In genomic region chr5:77804113-77804512, GRCm38 (mm10) we compare ENCODE assay signal across 9 mouse cellular contexts.
DNase-seq lines count a peak whose midpoint lies in the region; ATAC-seq and TF ChIP-seq lines count a peak whose summit lies in the region.
"Had no signal": no experiment of that assay in that cellular context is flagged by ENCODE, and none has a peak within 500 bp of the region (broad histone marks: within the 10 kb centered on the region; RNA-seq: fewer than 3 reads in every experiment).

No protein-coding gene starts in this region.

- intact Hi-C loops in gastrocnemius, postnatal 14 days (cut with DNase I; ENCODE audit: low total_unique reads) = no loop called here

- H3K4me2 ChIP-seq in lung, embryonic 15.5 days = peak overlapping the region; percentile 38
- no peak overlapping the region for H3K4me2 ChIP-seq in intestine, embryonic 16.5 days (ENCODE audit: low read depth, low read length)
- H3K4me2 ChIP-seq: embryonic facial prominence, embryonic 13.5 days had no signal

- H3K36me3 ChIP-seq in lung, embryonic 15.5 days = no peaks in the 10 kb centered on the region
- H3K36me3 ChIP-seq in intestine, embryonic 16.5 days (ENCODE audit: control insufficient read depth, insufficient read depth, low read length) = no peaks in the 10 kb centered on the region
- H3K36me3 ChIP-seq: embryonic facial prominence, embryonic 13.5 days had no signal

- H3K4me3 ChIP-seq in lung, embryonic 15.5 days = peak overlapping the region; percentile 27
- H3K4me3 ChIP-seq in lung, adult 2 months (replicated peaks; ENCODE audit: extremely low read depth, low read depth, low read length) = no peak overlapping the region
- no peak overlapping the region for H3K4me3 ChIP-seq in intestine, embryonic 16.5 days (ENCODE audit: low read length)
- H3K4me3 ChIP-seq: embryonic facial prominence, embryonic 13.5 days had no signal

- 0 out of 2 replicates have a peak, but pooled peaks have one; percentile 16 for ATAC-seq in frontal cortex, adult (ENCODE audit: low TSS enrichment)
- ATAC-seq in lung, embryonic 15.5 days (ENCODE audit: borderline replicate concordance, extremely low read depth, low FRiP score, low TSS enrichment) = no peak
- peak; percentile 46 for ATAC-seq in intestine, embryonic 16.5 days

- no peaks in the 10 kb centered on the region for H3K9me3 ChIP-seq in lung, embryonic 15.5 days
- H3K9me3 ChIP-seq in intestine, embryonic 16.5 days (ENCODE audit: control insufficient read depth, low read length) = no peaks in the 10 kb centered on the region
- H3K9me3 ChIP-seq: embryonic facial prominence, embryonic 13.5 days had no signal

- TF ChIP-seq POLR2A in lung, adult 2 months (IDR thresholded peaks at IDR 0.05; ENCODE audit: borderline replicate concordance, extremely low read depth, low read depth, low read length) = no peak

- 58% methylated on average over 9 of the region's 9 CpGs for WGBS in lung, embryonic 15.5 days
- WGBS in lung, adult 2 months = 65% methylated on average over 9 of the region's 9 CpGs
- 56% methylated on average over 9 of the region's 9 CpGs for WGBS in intestine, embryonic 16.5 days

- no peak overlapping the region for H3K9ac ChIP-seq in lung, embryonic 15.5 days
- H3K9ac ChIP-seq in intestine, embryonic 16.5 days (ENCODE audit: low read depth, low read length) = no peak overlapping the region
- H3K9ac ChIP-seq: embryonic facial prominence, embryonic 13.5 days had no signal

- TF ChIP-seq CTCF in lung, adult 2 months (IDR thresholded peaks at IDR 0.05; ENCODE audit: insufficient read depth, low read length) = no peak

- H3K27me3 ChIP-seq in lung, embryonic 15.5 days = no peaks in the 10 kb centered on the region
- H3K27me3 ChIP-seq in intestine, embryonic 16.5 days (replicated peaks; ENCODE audit: control insufficient read depth, insufficient read depth, low read length) = no peaks in the 10 kb centered on the region

- DNase-seq in frontal cortex, postnatal 25 days (ENCODE audit: low spot score in 2 of 2) = no peak
- DNase-seq in lung, adult 2 months = no peak
- DNase-seq in retina, embryonic 14.5 days (ENCODE audit: low spot score) = peak; percentile 37
- no peak for DNase-seq in gastrocnemius, postnatal 14 days
- DNase-seq in urinary bladder, postnatal 4 days (ENCODE audit: low spot score in 2 of 2) = no peak

- H3K27ac ChIP-seq in lung, embryonic 15.5 days = no peak overlapping the region
- no peak overlapping the region for H3K27ac ChIP-seq in intestine, embryonic 16.5 days (ENCODE audit: low read length)
- H3K27ac ChIP-seq: embryonic facial prominence, embryonic 13.5 days had no signal

- no peaks in the 10 kb centered on the region for H3K4me1 ChIP-seq in lung, embryonic 15.5 days
- H3K4me1 ChIP-seq in lung, adult 2 months (ENCODE audit: control insufficient read depth, insufficient read depth, low read length) = no peaks in the 10 kb centered on the region
- H3K4me1 ChIP-seq in intestine, embryonic 16.5 days (ENCODE audit: control insufficient read depth, insufficient read depth, low read length) = no peaks in the 10 kb centered on the region
